Mouse (Mus musculus): ENCODE measurements around the gene Spata2. TPM values are rescaled to one million over a fixed set of nuclear protein-coding genes. Genes with fewer than 3 reads are reported as not detected.

The Spata2 gene
- polyA plus RNA-seq, 1 experiment = 60.6 TPM

- H3K4me3 ChIP-seq (ENCODE audit: control insufficient read depth, insufficient read depth, low read length) = no peak overlapping the region
- H3K4me1 ChIP-seq (replicated peaks; ENCODE audit: control insufficient read depth, insufficient read depth, low read length) = peaks cover 11% of the 10 kb centered on the region
- TF ChIP-seq POLR2A (IDR thresholded peaks at IDR 0.05; ENCODE audit: control insufficient read depth, extremely low read depth, insufficient read depth, low read length, poor library complexity) = no peak
- TF ChIP-seq CTCF (IDR thresholded peaks at IDR 0.05; ENCODE audit: borderline replicate concordance, control insufficient read depth, extremely low read depth, insufficient read depth, low read length, poor library complexity) = no peak
- no peak for DNase-seq
- H3K27ac ChIP-seq (ENCODE audit: control insufficient read depth, insufficient read depth, low read length) = no peak overlapping the region
- H3K27me3 ChIP-seq (ENCODE audit: control insufficient read depth, insufficient read depth, low read length) = no peaks in the 10 kb centered on the region
- over 99% methylated on average over 4 of the region's 4 CpGs for WGBS
- H3K36me3 ChIP-seq (ENCODE audit: control insufficient read depth, insufficient read depth, low read length) = peaks cover 70% of the 10 kb centered on the region
Measured at GRCm38 (mm10) chr2:167514641-167515040, 22.0 kb upstream of the Spata2 start.

GRCm38 (mm10) chr2:167512970-167513369 lies 20.3 kb upstream of the Spata2 start:
- no peaks in the 10 kb centered on the region for H3K27me3 ChIP-seq (ENCODE audit: control insufficient read depth, insufficient read depth, low read length)
- H3K27ac ChIP-seq (ENCODE audit: control insufficient read depth, insufficient read depth, low read length) = no peak overlapping the region
- 95% methylated on average over 5 of the region's 5 CpGs for WGBS
- H3K4me3 ChIP-seq (ENCODE audit: control insufficient read depth, insufficient read depth, low read length) = no peak overlapping the region
- DNase-seq = peak; percentile 37
- peaks cover 15% of the 10 kb centered on the region for H3K4me1 ChIP-seq (replicated peaks; ENCODE audit: control insufficient read depth, insufficient read depth, low read length)
- TF ChIP-seq POLR2A (IDR thresholded peaks at IDR 0.05; ENCODE audit: control insufficient read depth, extremely low read depth, insufficient read depth, low read length, poor library complexity) = no peak
- no peak for TF ChIP-seq CTCF (IDR thresholded peaks at IDR 0.05; ENCODE audit: borderline replicate concordance, control insufficient read depth, extremely low read depth, insufficient read depth, low read length, poor library complexity)
- H3K36me3 ChIP-seq (ENCODE audit: control insufficient read depth, insufficient read depth, low read length) = peaks cover 80% of the 10 kb centered on the region

GRCm38 (mm10) chr2:167512365-167512764 lies 19.7 kb upstream of the Spata2 start:
- Histone ChIP-seq H3K27ac (ENCODE audit: control insufficient read depth, insufficient read depth, low read length) (no peak overlapping the region), H3K4me3 (ENCODE audit: control insufficient read depth, insufficient read depth, low read length) (no peak overlapping the region), H3K27me3 (ENCODE audit: control insufficient read depth, insufficient read depth, low read length) (no peaks in the 10 kb centered on the region), H3K36me3 (ENCODE audit: control insufficient read depth, insufficient read depth, low read length) (peaks cover 80% of the 10 kb centered on the region), H3K4me1 (replicated peaks; ENCODE audit: control insufficient read depth, insufficient read depth, low read length) (peaks cover 18% of the 10 kb centered on the region)
- WGBS = 97% methylated on average over 9 of the region's 9 CpGs
- no peak for DNase-seq
- TF ChIP-seq POLR2A (IDR thresholded peaks at IDR 0.05; ENCODE audit: control insufficient read depth, extremely low read depth, insufficient read depth, low read length, poor library complexity) = no peak

GRCm38 (mm10) chr2:167510485-167510884 lies 17.8 kb upstream of the Spata2 start:
- Histone ChIP-seq H3K36me3 (ENCODE audit: control insufficient read depth, insufficient read depth, low read length) (peaks cover 65% of the 10 kb centered on the region), H3K4me3 (ENCODE audit: control insufficient read depth, insufficient read depth, low read length) (no peak overlapping the region), H3K27ac (ENCODE audit: control insufficient read depth, insufficient read depth, low read length) (peak overlapping the region; percentile 80), H3K4me1 (replicated peaks; ENCODE audit: control insufficient read depth, insufficient read depth, low read length) (peaks cover 24% of the 10 kb centered on the region), H3K27me3 (ENCODE audit: control insufficient read depth, insufficient read depth, low read length) (no peaks in the 10 kb centered on the region)
- peak; percentile 33 for DNase-seq
- no peak for TF ChIP-seq CTCF (IDR thresholded peaks at IDR 0.05; ENCODE audit: borderline replicate concordance, control insufficient read depth, extremely low read depth, insufficient read depth, low read length, poor library complexity)
- no peak for TF ChIP-seq POLR2A (IDR thresholded peaks at IDR 0.05; ENCODE audit: control insufficient read depth, extremely low read depth, insufficient read depth, low read length, poor library complexity)
- 36% methylated on average over 3 of the region's 3 CpGs for WGBS

- H3K4me1 ChIP-seq (replicated peaks; ENCODE audit: control insufficient read depth, insufficient read depth, low read length) = peaks cover 38% of the 10 kb centered on the region
- H3K27ac ChIP-seq (ENCODE audit: control insufficient read depth, insufficient read depth, low read length) = no peak overlapping the region
- WGBS = 97% methylated on average over 4 of the region's 4 CpGs
- no peak for DNase-seq
- TF ChIP-seq CTCF (IDR thresholded peaks at IDR 0.05; ENCODE audit: borderline replicate concordance, control insufficient read depth, extremely low read depth, insufficient read depth, low read length, poor library complexity) = no peak
- TF ChIP-seq POLR2A (IDR thresholded peaks at IDR 0.05; ENCODE audit: control insufficient read depth, extremely low read depth, insufficient read depth, low read length, poor library complexity) = no peak
- peaks cover 46% of the 10 kb centered on the region for H3K36me3 ChIP-seq (ENCODE audit: control insufficient read depth, insufficient read depth, low read length)
- no peak overlapping the region for H3K4me3 ChIP-seq (ENCODE audit: control insufficient read depth, insufficient read depth, low read length)
- H3K27me3 ChIP-seq (ENCODE audit: control insufficient read depth, insufficient read depth, low read length) = no peaks in the 10 kb centered on the region
Measured at GRCm38 (mm10) chr2:167508569-167508968, 15.9 kb upstream of the Spata2 start.

GRCm38 (mm10) chr2:167507719-167508385 lies 15.2 kb upstream of the Spata2 start:
- WGBS = 99% methylated on average over 3 of the region's 3 CpGs
- peaks cover 38% of the 10 kb centered on the region for H3K4me1 ChIP-seq (replicated peaks; ENCODE audit: control insufficient read depth, insufficient read depth, low read length)
- no peaks in the 10 kb centered on the region for H3K27me3 ChIP-seq (ENCODE audit: control insufficient read depth, insufficient read depth, low read length)
- no peak overlapping the region for H3K27ac ChIP-seq (ENCODE audit: control insufficient read depth, insufficient read depth, low read length)
- peaks cover 39% of the 10 kb centered on the region for H3K36me3 ChIP-seq (ENCODE audit: control insufficient read depth, insufficient read depth, low read length)
- no peak for TF ChIP-seq POLR2A (IDR thresholded peaks at IDR 0.05; ENCODE audit: control insufficient read depth, extremely low read depth, insufficient read depth, low read length, poor library complexity)
- no peak overlapping the region for H3K4me3 ChIP-seq (ENCODE audit: control insufficient read depth, insufficient read depth, low read length)
- no peak for DNase-seq

Measured in thymus, adult 2 months (tissue).